Mouse (Mus musculus) midbrain, embryonic 16.5 days (tissue): ENCODE results near the gene Nfib. TPM values are rescaled to one million over a fixed set of nuclear protein-coding genes. Genes with fewer than 3 reads are reported as not detected.

Experiments
- ATAC-seq: fragments of 200-750 bp; cut with Nextera tagmentation; 2 replicates; pipeline ENCODE4 v1.8.0; 2017; ENCODE audit warnings: moderate TSS enrichment
- H3K27ac ChIP-seq: fragments of 300-500 bp; sonication (generic); 2 replicates; pipeline ENCODE4 v1.5.1; 2014; ENCODE audit warnings: mild to moderate bottlenecking, low read length, mixed read lengths
- H3K27me3 ChIP-seq: fragments of 300-500 bp; sonication (generic); 2 replicates; pipeline ENCODE4 v1.6.1; 2014; ENCODE audit warnings: low read depth, low read length, mixed read lengths; ENCODE audit not compliant: control insufficient read depth, insufficient read depth
- H3K36me3 ChIP-seq: fragments of 300-500 bp; sonication (generic); 2 replicates; pipeline ENCODE4 v1.6.1; 2014; ENCODE audit warnings: mild to moderate bottlenecking, low read length, moderate library complexity, mixed read lengths; ENCODE audit not compliant: control insufficient read depth, insufficient read depth
- H3K4me1 ChIP-seq: fragments of 300-500 bp; sonication (generic); 2 replicates; pipeline ENCODE4 v1.6.1; 2014; ENCODE audit warnings: mild to moderate bottlenecking, low read length, mixed read lengths; ENCODE audit not compliant: control insufficient read depth, insufficient read depth
- H3K4me2 ChIP-seq: fragments of 300-500 bp; sonication (generic); 2 replicates; pipeline ENCODE4 v1.6.1; 2014; ENCODE audit warnings: mild to moderate bottlenecking, low read length, mixed read lengths
- H3K4me3 ChIP-seq: fragments of 300-500 bp; sonication (generic); 2 replicates; pipeline ENCODE4 v1.5.1; 2014; ENCODE audit warnings: low read depth, mild to moderate bottlenecking, low read length, moderate library complexity, mixed read lengths
- H3K9ac ChIP-seq: fragments of 300-500 bp; sonication (generic); 2 replicates; pipeline ENCODE4 v1.6.1; 2014; ENCODE audit warnings: low read depth, low read length, mixed read lengths
- H3K9me3 ChIP-seq: fragments of 300-500 bp; sonication (generic); replicated peaks from 2 replicates; pipeline ENCODE4 v1.6.1; 2014; ENCODE audit warnings: mild to moderate bottlenecking, low read length, mixed read lengths; ENCODE audit not compliant: control insufficient read depth, poor library complexity, severe bottlenecking
- WGBS: fragments of 180-500 bp; shearing (Covaris S2); extraction: QIAGEN DNeasy Blood & Tissue Kit; methylation state at CpG from one replicate; pipeline ENCODE4 v1.1.7; 2014; 5-methylcytosine and 5-hydroxymethylcytosine counted together
- polyA plus RNA-seq: library from polyadenylated mRNA; unstranded; fragments of >200 nt; fragmentation: Nextera tagmentation; extraction: Ambion mirVana; gene quantifications from 2 replicates; pipeline ENCODE4 v1.2.1, GENCODE M21; 2015

The Nfib gene
- polyA plus RNA-seq, 1 experiment from 2014 or later = 47.2 TPM

DNA sequence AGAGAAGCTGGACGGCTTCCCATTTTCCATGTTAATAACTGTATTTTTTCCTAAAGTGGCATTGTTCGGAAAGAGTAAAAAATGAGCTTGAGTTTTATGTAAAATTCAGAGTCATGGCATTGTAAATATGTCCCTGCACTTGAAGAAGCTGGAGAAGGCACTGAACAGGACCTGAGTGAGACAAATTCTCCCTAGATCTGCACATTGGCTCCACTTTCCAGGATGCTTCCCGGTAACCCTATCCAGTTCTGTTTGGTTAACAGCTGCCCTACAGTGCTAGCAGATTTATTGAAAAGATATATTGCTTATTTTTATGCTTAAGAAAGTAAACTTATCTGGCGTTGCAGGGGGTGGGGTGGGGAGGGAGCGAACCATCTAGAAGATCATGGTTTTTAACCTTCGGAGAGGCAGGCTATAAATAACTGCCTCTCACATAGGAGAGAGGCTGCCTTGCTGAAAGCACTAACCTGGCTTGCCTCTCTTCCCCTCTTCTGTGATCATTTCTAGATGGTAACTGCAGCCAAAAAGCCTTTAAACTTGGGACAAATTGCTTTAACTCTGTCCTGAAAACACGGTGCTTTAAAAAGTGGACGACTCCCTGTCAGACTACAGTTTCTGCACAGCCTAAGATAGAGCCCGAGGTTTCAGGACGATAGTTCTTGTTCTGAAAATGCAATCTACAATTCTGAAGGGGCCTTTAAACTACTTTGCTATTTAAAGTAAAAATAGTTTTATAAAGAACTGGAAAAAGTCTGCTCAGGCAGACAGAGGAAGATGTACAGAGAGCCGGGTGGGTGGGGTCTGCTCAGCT, 394.4 kb downstream of the Nfib start:
- 86% methylated on average over 11 of the region's 11 CpGs for WGBS
- ATAC-seq = no peak
- H3K9me3 ChIP-seq = no peaks in the 10 kb centered on the region

DNA sequence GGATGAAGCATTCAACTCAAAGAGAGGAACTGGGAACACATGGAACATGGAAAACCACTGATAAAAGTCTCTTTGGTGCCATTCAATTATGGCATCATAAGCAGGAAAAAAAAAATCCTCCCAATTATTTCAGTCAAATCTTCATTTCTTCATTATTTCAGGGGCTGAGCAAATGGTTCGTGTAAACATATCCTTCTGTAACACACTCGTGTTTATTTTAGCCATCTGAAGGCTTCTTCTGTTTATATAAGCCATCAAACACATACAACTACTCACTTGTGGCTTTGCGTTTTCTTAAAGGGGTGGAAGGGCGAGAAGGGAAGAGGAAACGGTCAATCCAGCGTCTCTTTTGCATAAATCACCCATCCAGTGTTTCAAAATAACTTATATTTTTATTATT, 399.5 kb downstream of the Nfib start:
- Histone ChIP-seq H3K9ac (no peak overlapping the region), H3K27ac (no peak overlapping the region), H3K9me3 (no peaks in the 10 kb centered on the region), H3K4me2 (no peak overlapping the region), H3K27me3 (no peaks in the 10 kb centered on the region), H3K36me3 (no peaks in the 10 kb centered on the region), H3K4me1 (peaks cover 11% of the 10 kb centered on the region), H3K4me3 (no peak overlapping the region)
- WGBS = 76% methylated on average over 6 of the region's 6 CpGs
- ATAC-seq = no peak

More for the DNA sequence above, 394.4 kb downstream of the Nfib start:
- H3K9ac ChIP-seq = no peak overlapping the region
- H3K4me2 ChIP-seq = no peak overlapping the region
- H3K27ac ChIP-seq = no peak overlapping the region
- H3K4me1 ChIP-seq = no peaks in the 10 kb centered on the region
- no peaks in the 10 kb centered on the region for H3K36me3 ChIP-seq
- no peak overlapping the region for H3K4me3 ChIP-seq
- no peaks in the 10 kb centered on the region for H3K27me3 ChIP-seq

DNA sequence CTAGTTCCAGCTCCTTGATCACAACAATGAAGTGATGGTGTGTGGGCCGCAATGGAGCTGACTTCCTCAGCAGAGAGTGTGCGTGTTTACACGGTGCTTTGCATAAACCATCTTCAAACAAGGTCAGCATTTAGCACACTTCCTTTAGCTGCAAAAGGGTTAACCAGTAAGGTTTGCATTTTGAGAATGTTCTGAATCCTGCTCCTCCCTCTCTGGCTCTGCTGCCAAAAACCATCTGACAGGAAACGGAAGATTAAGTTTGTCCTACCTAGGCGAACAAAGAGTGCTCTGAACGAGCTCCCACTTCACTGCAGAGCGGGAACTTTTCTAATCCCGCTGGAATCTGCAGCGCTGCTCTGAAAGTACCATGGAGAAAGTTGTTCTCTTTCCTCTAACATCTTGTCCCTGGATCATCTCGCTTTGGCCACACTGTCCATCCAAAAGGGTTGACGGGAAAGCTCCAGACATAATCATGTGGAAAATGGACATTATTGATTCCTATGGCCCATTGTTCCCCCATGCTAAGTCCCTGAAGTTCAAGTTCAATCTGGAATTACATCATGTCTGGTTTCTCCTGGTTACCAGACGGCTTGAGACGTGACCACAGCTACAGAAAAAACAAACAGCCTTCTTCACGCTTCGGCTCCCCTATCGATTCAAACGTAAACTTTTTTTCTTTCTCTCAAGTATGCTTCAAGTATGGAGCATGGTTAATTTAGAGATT, 401.2 kb downstream of the Nfib start:
- Histone ChIP-seq H3K27ac (peak overlapping the region; percentile 58), H3K4me3 (0 out of 2 replicates have a peak overlapping the region, but pooled peaks have one; percentile 0), H3K36me3 (no peaks in the 10 kb centered on the region), H3K4me2 (peak overlapping the region; percentile 38), H3K9me3 (no peaks in the 10 kb centered on the region), H3K27me3 (no peaks in the 10 kb centered on the region), H3K9ac (no peak overlapping the region), H3K4me1 (peaks cover 11% of the 10 kb centered on the region)
- WGBS = 5% methylated on average over 17 of the region's 17 CpGs
- peak; percentile 76 for ATAC-seq

DNA sequence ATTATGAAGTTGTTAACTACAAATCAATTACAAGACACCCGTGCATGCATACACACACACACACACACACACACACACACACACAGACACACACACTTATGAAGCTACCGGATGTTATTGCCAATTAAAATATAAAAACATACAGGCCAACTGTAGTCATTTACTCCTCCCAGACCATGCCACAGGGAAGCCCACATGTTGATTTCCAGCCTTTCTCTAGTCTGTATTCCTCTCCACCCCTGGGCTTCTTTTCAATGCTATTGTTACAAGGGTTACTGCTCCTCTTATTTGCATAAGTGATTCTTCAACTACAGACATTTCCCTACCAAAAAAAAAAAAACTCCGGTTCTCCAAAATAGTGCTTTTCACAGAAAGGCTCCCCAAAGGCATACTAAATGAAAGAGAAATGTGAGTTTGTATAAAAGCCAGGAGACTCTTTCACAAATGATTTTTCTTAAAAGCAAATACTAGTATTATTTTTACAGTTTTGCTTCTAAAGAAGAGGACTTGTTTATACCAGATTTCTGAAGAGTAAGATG, 402.1 kb downstream of the Nfib start:
- Histone ChIP-seq H3K9ac (no peak overlapping the region), H3K9me3 (no peaks in the 10 kb centered on the region), H3K4me3 (no peak overlapping the region), H3K36me3 (no peaks in the 10 kb centered on the region), H3K27me3 (no peaks in the 10 kb centered on the region), H3K4me2 (no peak overlapping the region), H3K4me1 (peaks cover 11% of the 10 kb centered on the region), H3K27ac (no peak overlapping the region)
- no peak for ATAC-seq
- WGBS = 37% methylated on average over 3 of the region's 3 CpGs

DNA sequence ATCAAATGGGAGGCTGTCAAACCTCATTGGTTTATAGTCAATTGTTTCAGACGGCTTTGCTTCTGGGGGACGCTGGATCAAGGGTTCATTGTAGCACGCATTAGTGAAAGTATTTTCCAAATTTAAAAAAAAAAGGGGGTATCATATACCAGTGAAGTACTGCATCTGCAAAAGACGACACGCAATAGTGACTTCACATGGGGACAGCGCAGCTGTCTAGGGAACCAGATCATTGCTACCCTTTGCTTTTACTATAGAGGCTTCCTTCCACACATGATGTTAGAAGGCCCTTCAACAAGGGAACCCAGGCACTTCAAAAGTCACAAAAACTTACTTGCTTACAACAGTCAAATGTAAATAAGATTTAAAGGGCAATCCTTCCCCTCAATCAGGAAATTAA, 402.6 kb downstream of the Nfib start:
- H3K9ac ChIP-seq = no peak overlapping the region
- H3K27ac ChIP-seq = no peak overlapping the region
- 56% methylated on average over 6 of the region's 6 CpGs for WGBS
- ATAC-seq = no peak
- H3K36me3 ChIP-seq = no peaks in the 10 kb centered on the region
- peaks cover 11% of the 10 kb centered on the region for H3K4me1 ChIP-seq
- H3K4me2 ChIP-seq = no peak overlapping the region
- H3K9me3 ChIP-seq = no peaks in the 10 kb centered on the region
- no peaks in the 10 kb centered on the region for H3K27me3 ChIP-seq
- no peak overlapping the region for H3K4me3 ChIP-seq

DNA sequence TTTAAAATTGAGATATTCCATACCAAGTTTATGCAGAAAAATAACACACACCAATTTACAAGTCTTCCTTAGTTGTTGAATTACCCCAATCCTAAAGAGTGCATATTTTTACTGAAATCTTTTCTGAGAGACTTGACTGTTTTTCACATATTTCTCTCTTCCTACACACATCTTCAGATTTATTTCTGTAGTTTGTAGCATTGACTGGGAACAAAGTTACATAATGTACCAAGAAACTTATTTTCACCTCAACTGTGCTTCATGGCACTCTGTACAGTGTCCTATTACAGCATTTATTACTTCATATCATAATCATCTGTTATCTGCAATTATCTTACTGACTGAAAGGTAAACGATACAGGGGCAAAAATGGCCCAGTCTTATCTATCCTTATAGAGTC, 406.9 kb downstream of the Nfib start:
- ATAC-seq = no peak
- WGBS = 94% methylated on average over 1 of the region's 1 CpGs
- no peaks in the 10 kb centered on the region for H3K9me3 ChIP-seq
- H3K4me3 ChIP-seq = no peak overlapping the region
- H3K4me1 ChIP-seq = 0 out of 2 replicates have a peak, but pooled peaks cover 2% of the 10 kb centered on the region
- H3K4me2 ChIP-seq = no peak overlapping the region
- no peaks in the 10 kb centered on the region for H3K27me3 ChIP-seq
- no peak overlapping the region for H3K9ac ChIP-seq
- H3K36me3 ChIP-seq = no peaks in the 10 kb centered on the region
- H3K27ac ChIP-seq = no peak overlapping the region

DNA sequence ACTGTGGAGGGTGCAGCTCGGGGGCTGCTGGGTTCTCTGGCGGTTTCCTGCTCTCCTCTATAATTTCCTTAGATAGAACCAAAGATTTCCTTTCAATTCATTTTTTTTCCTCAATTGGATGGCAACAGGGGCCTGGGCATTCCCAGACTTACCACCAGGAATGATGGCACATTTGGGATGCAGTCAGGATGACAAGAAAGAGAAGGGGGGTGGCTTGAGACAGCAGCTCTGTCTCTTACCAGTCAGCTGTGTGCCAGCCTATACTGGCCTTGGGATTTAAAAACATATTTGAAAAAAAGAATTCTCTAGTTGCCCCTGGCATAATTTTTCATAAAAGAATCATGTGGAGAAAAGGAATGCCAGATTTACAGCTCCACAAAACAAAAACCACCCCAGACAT, 408.0 kb downstream of the Nfib start:
- H3K36me3 ChIP-seq = no peaks in the 10 kb centered on the region
- no peaks in the 10 kb centered on the region for H3K27me3 ChIP-seq
- 77% methylated on average over 2 of the region's 2 CpGs for WGBS
- no peak overlapping the region for H3K4me2 ChIP-seq
- 0 out of 2 replicates have a peak, but pooled peaks cover under 1% of the 10 kb centered on the region for H3K4me1 ChIP-seq
- H3K4me3 ChIP-seq = no peak overlapping the region
- H3K9me3 ChIP-seq = no peaks in the 10 kb centered on the region
- ATAC-seq = no peak
- H3K27ac ChIP-seq = no peak overlapping the region
- no peak overlapping the region for H3K9ac ChIP-seq

DNA sequence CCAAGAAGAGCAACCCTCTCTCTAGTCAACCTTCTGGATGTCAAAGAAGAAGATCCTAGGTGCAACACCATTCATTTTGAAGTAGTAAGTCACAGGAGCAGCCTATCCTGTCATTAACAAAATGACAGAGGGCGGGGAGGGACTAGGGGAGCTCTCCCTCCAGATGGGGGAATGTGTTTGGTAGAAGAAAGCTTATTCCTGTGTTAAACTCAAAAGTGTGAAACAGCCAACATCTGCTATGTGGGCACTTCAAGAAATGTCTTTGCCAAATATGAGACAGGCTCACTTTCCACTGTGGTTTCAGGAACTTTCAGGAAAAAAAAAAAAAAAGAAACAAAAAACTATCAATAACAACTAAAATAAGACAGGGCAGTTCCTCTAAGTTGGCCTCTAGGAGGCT, 411.5 kb downstream of the Nfib start:
- no peak overlapping the region for H3K9ac ChIP-seq
- H3K4me2 ChIP-seq = no peak overlapping the region
- no peak overlapping the region for H3K27ac ChIP-seq
- no peak for ATAC-seq
- H3K4me1 ChIP-seq = no peaks in the 10 kb centered on the region
- H3K9me3 ChIP-seq = no peaks in the 10 kb centered on the region
- no peak overlapping the region for H3K4me3 ChIP-seq
- H3K27me3 ChIP-seq = no peaks in the 10 kb centered on the region
- 60% methylated on average over 1 of the region's 1 CpGs for WGBS
- no peaks in the 10 kb centered on the region for H3K36me3 ChIP-seq
